Mouse (Mus musculus) hindlimb bud, embryonic 11.5 days (tissue): ENCODE data around the gene Kif3a.

ENCODE experiments used
- DNase-seq: peaks from one replicate; pipeline ENCODE4 v3.0.0-alpha.2; 2012; ENCODE audit warnings: low read depth, low spot score; ENCODE audit errors: extremely low spot score

Kif3a gene

DNA sequence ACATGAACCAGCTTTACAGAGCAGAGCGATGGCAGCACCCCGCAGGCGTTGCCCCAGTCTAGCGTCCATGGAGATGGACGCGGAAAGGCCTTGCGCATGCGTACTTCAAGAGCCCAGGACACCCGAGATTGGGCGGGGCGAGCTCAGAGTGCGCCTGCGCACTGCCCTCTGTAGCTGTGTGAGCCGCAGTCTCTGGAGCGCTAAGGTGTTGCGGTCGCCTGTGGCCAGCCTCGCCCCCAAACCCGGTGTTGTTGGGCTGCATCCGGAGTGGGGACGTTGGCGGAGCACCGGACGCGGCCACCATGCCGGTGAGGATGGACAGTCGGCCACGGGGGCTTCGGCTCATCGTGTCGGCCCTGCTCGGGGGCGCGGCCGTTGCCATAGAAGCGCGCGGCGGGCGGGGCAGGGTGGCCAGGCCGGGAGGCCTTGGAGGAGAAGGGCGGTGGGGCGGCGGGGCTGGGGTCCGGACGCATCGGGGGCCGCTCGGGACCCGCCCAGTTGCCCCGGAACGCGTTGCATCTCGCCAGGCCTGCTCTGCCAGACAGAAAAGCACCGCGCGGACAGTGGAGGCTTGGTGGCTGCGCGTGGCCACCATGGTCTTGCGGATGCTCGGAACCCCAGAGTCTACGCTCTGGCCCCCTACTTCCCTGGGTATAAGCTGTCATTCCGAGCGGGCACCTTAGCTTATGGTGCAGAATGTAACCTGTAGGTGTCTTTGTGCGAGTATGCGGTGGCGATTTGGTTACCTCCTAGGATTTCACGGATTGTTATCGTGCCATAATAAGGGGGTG, at the start of gene Kif3a:
Gene Kif3a, plus strand, starts transcription at position 156 of the 791 bp plus-strand sequence.
- DNase-seq = peak; percentile 91

DNA sequence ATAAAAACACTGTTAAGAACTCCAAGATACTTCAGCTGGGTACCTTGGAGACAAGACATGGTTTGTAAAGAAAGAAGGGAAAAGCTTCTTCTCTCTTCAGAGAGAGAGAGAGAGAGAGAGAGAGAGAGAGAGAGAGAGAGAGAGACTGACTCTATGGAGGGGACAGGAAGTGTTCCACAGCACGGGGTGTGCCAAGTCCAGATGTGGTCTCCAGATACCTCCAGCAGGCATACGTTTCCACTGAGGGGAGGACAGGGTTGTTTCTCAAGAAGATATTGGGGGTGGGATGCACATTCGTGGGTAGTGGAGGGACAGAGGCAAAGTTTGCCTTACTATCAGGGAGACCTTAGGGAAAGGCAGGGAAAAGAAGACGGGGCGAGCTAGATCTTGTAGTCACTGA, 48.4 kb upstream of the Kif3a start:
- DNase-seq = no peak

DNA sequence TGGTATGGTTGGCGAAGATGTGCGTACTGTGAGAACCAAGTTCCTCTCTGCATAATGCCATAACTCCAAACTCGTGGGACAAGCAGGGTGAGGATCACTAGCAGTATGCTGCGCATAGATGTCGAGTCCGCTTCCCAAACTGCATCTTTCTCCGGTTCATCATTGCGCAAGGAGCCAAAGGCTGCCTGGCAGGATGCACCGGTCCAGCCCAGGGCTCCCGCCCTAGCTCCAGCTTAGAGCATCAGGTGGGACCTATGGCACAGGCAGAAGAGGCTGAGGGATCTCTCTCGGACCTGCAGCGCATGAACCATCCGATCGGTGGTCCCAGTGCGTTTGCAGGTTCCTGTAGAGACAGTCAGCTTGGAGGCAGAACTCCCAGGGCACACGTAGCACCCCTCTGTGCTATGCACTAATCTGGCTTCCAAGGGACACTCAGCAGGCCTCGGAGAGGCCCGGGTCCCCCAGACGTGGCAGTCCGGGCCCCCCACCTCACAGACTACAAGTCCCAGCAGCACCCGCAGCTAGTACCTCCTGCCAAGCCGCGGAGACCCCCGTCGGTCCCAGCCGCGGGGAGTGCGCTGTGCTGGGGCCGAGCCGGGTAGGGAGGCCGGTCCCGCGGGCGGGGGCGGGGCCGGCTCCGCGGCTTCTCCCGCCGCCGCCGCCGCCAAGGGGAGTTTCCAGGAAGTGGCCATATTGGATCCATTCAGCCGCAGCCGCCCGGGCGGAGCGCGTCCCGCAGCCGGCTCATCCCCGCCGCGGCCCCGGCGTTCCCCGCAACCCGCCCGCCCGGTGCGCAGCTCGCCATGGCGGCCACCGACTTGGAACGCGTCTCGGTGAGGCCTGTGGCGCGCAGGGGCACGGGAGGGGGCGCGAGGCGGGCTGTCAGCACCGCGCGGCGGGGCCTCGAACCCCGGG, 47.7 kb upstream of the Kif3a start, which contains the start of gene Sept8:
Gene Sept8, plus strand, starts transcription at position 51 of the 915 bp plus-strand sequence.
- no peak for DNase-seq

DNA sequence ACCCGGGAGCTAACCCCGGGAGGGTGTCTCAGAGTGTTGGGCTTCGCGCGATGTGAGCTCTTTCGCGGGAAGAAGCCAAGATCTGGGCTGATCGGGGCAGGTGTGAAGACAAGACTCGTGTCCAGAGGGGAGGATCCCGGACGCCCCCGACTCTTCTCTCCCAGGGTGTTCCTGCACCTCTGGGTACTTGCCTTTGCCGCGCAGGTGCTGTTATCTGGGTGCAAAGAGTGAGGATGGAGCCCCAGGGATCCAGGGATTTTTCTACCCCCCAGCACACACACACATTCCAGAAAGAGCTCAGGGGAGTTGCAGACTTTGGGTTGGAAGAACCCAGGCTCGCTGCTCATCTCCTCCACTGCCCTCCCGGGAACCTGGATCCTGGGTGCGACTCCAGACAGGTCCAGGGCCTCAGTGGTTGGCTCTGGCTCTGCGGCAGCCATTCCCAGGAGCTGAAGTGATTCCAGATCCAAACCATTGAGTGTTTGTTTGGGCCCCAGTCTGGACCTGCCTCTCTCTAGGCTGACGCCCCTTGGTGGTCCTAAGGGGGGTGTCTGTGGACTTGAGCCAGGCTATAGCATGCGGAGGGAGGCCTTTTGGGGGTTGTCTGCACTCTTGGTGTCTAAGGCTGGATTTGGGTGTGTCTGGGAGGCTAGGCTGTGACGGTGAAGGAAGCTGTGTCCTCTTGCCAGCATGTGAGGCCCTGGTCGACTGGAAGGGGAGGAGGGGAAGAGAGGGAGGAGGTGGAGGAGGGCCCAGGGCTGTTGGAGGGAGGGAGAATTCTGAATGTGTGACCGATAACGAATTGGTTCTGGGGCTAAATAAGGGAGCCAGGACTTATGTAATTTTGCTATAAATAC, 46.8 kb upstream of the Kif3a start:
- no peak for DNase-seq

DNA sequence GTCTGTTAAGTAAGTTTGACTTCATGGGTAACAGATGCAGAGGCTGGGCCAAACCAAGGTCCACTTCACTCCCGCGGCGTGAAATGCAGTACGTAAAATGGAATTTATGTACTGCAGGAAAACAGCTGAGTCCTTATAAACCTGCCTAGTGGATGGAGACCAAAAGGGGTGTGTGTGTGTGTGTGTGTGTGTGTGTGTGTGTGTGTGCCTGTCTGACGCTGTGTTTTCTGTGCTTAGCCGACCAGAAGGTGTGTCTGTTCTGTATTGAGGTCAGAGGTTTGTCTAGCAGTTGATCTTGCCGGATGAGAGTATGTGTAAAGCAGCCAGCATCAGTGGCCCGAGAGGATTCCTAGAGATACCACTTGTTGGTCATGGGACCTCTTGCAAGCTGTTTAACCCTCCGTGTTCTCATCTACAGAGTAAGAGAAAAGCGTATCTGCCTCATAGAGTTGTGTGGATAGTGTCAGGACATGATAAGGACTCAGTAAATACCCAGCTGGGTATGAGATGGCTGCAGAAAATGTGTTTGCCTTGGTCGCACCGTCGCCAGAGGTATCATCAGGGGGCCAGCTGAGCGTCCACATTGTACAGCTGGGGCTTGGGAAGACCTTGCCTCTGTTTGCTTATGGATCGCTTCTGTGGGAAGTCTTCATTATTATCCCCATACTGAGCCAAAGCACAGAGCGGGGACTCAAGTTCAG, 45.9 kb upstream of the Kif3a start:
- no peak for DNase-seq

DNA sequence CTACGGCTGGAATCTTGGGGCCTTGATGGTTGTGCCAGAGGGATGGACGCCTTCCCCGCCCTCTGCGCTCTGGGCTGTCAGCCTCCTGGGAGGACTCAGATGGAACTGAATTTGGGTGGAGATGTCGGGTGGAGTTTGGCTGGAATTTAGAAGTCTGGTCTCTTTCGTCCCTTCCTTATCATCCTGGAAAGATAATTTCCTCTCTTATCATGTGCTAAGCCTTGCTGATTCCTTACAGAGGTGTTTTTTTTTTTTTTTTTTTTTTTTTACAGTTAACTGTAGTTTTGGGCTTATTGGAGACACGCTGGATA, 45.4 kb upstream of the Kif3a start:
- DNase-seq = no peak

DNA sequence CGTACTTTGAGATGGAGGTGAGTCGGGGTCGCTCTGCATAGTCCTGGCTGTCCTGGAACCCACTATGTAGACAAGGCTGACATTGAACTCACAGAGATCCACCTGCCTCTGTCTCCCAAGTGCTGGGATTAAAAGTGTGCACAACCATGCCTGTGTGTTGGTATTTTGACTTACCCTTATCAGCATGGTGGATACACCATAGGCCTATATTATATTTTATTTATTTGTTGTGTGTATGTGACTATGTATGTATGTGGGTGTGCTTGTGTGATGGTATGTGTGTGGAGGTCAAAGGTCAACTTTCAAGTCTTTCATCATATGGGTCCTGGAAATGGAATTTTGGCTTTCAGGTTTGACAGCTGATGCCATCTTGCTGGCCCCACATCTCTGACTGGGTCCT, 44.8 kb upstream of the Kif3a start:
- no peak for DNase-seq

DNA sequence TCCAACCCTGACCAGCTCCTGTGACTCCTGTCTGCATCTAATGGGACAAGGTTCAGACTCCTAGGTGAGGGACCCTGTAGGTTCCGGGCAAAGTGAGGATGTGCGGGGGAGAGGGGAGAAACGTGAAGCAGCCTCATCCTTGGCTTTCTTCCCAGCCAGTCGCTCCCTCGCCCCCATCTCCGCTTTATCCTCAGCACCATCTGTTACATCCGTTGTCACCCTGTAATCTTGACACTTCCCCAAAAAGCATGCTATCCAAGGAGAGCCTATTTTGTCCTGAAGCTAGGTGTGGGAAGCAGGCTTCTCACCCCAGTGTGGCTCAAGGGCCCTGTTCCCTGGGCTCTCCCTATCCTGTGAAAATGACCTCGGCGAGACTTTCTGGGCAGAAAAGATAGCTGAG, 44.2 kb upstream of the Kif3a start:
- DNase-seq = no peak

DNA sequence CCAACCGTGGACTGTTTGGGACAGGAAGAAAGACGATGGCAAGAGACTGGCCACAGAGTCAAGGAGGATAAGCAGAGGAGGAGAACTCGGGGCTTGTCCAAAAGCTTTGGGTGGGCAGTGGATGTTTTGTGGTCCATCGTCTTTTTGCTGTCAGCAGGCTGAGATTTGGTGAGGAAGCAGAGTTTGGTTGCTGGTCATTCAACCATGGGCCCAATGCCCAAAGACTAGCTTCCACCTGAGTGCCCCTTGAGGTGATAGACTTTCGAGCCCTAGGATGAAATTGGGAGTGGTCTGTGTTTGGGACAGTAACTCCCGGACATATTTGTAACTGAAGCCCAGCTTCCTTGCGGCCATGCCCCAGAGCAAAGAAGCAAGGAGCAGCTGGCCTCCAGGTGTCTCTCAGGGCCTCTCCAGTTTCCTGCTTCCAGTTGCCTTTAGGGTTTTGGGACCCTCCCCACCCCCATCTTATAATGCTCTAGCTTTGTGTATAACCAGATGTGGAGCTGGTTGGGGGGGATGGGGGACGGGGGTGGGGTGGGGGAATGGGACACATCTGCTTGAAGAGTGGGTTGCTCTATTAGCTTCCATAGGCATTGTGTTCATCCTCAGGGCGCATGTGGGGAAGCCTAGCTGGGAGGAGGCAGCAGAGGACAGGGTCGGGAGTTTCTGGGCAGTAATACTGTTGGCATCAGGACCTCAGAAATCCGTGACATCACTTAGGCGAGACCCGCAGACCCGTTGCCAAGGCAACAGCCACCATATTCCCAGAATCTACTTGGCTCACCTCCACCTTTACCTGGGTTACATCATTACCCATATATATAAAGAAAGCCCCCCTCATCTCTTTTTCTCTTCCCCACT, 43.4 kb upstream of the Kif3a start:
- no peak for DNase-seq

DNA sequence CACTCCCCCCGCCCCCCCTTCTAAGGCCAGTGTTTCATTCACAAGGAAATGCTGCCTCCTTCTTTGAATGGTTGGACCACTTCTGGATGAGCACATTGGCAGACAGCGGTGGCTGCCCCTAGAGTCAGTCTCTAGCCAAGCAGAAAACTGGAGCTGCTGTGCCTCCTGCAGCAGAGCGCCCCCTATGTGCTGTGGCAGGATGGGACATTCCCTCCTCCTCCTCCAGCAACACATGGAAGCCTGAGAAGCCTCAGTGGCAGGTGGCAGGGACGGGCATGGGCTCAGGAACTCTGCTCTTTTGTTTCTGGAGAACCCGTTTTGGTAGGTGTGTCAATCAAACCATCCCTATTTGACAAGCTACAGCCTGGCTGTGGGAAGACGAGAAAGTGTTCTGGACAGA, 42.3 kb upstream of the Kif3a start:
- DNase-seq = no peak

DNA sequence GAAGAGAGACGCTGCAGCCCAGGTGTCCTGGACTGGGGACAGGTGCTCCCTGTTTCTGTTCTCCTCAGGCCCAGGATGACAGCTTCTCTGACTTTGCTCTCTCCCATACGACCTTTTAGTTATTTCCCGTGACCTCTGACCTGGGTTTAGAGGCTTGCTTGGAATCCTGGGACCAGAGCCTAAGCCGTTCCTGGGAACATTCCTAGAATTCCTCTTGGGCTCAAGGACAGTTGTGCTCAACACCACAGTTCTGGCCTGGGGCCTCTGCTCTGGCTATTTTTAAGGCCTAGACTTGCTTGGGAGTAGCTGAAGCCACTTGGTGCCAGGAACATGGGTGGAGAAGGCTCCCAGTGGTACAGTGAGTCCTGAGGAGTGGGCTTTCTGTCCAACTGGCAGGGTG, 41.7 kb upstream of the Kif3a start:
- no peak for DNase-seq

DNA sequence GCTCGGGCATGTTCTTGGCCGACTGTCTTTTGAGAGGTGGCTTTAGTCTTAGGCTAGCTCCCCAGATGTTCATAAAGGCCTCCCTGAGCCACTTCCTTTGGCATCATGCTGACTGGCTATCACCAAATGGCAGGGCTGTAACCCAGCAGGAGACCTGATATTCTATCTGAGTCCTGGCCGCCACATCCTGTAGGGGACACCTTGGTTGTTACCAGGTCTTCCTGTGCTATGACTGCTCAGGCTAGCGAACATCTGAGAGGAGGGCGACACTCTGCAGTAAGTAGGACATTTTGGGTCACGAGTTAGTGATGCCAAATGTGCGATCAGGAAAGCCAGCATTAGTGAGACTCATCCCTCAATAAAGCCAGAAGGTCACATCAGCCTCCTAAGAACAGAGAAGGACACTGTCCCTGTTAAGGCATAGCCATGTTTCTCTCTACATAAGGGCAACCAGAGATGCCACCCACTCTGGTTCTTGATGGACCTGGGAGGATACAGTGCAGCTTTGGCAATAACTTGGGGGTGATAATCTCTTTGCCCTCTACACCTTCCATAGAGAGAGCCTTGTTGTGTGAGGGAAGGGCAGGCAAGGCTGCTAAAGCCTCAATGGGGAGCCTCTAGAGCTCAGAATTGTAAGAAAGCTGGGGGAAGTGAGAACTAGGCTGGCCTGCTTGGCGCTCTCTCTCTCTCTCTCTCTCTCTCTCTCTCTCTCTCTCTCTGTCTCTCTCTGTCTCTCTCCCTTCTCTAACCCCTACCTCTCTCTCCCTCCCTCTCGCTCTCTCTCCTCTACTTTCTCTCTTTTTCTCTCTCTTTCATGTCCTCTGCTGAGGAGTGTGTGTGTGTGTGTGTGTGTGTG, 38.6 kb upstream of the Kif3a start:
- DNase-seq = no peak

DNA sequence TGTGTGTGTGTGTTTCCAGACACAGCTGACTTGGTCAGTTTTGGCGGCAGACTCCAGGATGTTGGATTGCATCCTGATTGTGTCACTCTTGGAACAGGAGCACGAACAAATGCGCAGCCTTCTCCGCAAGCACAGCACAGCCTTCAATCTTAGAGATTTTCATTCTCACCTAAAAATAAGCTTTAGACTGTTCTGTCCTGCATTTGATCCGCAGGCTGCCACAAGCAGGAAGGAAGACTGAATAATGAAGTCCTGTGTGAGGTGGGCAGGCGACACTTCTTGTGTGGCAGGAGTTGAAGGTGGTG, 38.0 kb upstream of the Kif3a start:
- no peak for DNase-seq

DNA sequence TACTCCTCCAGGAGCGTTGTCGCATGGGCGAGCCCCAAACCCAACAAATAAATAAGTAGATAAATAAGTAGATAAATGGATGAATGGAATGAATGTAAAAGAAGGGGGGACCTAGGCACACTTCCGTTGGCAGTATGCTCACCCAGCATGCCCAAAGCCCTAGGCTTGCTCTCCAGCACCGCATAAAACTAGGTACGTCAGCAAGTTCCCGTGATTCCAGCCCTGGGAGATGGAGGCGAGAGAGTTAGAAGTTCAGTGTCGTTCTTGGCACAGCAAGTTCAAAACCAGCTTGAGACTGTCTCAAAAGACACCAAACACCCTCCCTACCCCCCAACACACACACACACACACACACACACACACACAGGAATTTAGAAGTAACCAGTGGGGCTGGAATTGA, 37.2 kb upstream of the Kif3a start:
- DNase-seq = no peak

DNA sequence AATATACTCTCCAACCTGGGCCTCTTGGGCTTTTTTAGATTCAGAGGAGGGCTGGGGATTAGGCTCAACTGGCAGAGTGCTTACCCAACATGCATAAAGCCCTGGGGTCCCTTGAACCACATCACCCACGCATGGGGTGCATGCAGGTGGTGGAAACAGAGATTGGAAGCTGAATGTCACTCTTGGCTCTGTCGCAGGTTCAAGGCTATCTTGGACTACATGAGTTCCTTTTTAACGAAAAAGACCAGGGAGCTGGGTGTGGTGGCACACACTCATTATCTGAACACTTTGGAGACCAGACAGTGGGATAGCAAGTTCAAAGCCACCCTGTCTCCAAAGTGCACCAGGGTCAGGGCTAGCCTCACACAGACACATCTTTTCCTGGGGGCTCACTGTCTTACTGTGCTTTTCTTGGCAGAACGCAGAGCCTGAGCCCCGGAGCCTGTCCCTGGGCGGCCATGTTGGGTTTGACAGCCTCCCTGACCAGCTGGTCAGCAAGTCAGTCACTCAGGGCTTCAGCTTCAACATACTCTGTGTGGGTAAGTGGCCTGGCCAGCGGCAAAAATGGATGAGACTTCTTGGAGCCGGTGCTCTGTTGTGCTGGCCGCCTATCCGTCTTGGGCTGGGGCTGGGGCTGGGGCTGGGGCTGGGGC, 35.5 kb upstream of the Kif3a start:
- no peak for DNase-seq

DNA sequence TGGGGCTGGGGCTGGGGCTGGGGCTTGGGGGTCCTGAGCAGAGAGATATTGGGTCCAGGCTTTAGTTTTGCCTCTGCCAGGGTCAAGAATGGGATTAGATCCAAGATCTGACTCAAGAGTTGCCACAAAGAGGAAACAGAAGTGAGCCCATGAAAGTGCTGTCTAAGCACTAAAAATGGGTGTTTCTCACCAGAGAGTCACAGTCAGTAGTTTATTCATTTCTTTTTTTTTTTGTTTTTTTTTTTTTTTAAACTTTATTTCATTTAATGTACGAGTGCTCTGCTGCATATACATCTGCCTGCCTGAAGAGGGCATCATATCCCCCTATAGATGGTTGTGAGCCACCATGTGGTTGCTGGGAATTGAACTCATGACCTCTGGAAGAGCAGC, 35.0 kb upstream of the Kif3a start:
- no peak for DNase-seq

DNA sequence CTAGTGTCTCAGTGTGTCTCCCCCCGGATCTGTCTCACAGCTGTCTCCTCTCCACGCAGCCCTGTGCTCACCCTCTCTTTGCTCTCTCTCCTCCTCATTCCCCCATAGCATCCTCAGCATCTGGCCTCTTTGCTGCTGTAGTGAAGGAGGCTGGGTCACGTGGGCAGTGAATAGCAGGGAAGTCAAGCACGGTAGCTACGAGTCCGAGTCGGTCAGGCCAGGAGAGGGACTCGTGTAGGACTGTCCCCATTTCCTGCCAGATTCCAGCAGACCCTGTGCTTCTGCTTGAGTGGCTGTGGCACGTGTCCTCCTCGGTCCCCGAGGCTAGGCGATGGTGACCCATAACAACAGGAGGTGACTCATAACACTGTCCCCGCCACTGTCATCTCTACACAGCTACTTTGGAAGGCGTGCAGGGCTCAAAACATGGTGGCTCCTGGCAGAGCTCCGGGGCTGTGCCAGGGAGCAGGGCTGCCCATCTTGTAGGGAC, 28.1 kb upstream of the Kif3a start:
- DNase-seq = no peak

DNA sequence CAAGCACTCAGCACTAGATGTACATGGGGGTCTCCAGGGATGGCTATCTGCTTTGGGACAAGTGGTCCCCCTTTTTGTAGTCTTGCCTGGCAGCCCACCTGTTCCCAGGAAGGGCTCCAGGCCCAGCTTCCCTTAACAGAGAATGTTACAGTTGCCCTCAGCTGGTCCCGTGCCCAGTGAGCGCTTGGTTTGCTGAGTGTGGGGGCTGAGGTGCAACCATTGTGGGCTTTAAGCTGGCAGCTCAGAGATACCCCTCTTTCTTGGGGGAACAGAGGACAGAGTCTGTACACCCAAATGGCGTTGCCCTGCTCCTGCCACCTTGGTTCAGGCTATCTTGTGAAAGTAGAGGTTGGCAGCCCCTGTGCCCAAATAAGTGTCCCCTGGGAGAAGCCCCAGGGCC, 26.8 kb upstream of the Kif3a start:
- DNase-seq = no peak
